Mouse (Mus musculus): Measurements from ENCODE around the gene Ccdc102a.
A peak's percentile ranks its signal among the peaks of the same experiment; 100 is the strongest.
"Not testable (repeated sequence)": the region's sequence is repeated elsewhere in the genome, so short reads cannot be mapped to it uniquely, and the experiment has no call there.

Ccdc102a gene

GRCm38 (mm10) chr8:94872576-94872975, 45.3 kb downstream of the Ccdc102a start:
- DNase-seq: no peak

GRCm38 (mm10) chr8:94872156-94872555, 45.7 kb downstream of the Ccdc102a start:
- DNase-seq: no peak

- DNase-seq: peak; percentile 65
Measured at GRCm38 (mm10) chr8:94871108-94871894, 46.6 kb downstream of the Ccdc102a start.

GRCm38 (mm10) chr8:94870474-94871107, 47.3 kb downstream of the Ccdc102a start:
- no peak for DNase-seq

GRCm38 (mm10) chr8:94870003-94870402, 47.9 kb downstream of the Ccdc102a start:
- no peak for DNase-seq

GRCm38 (mm10) chr8:94869146-94869545, 48.8 kb downstream of the Ccdc102a start:
- DNase-seq: no peak

GRCm38 (mm10) chr8:94866921-94867320, 51.0 kb downstream of the Ccdc102a start:
- DNase-seq: no peak

GRCm38 (mm10) chr8:94865292-94865691, 52.6 kb downstream of the Ccdc102a start:
- no peak for DNase-seq

- peak; percentile 60 for DNase-seq
Measured at GRCm38 (mm10) chr8:94863897-94864673, 53.8 kb downstream of the Ccdc102a start.

- DNase-seq: peak; percentile 65
Measured at GRCm38 (mm10) chr8:94862487-94863220, 55.2 kb downstream of the Ccdc102a start.

- DNase-seq: peak; percentile 82
Measured at GRCm38 (mm10) chr8:94861352-94861910, 56.5 kb downstream of the Ccdc102a start.

GRCm38 (mm10) chr8:94857346-94858173, 60.3 kb downstream of the Ccdc102a start, which contains the start of gene Polr2c:
Polr2c (plus strand) TSS chr8:94857450.
- DNase-seq: peak; percentile 92

- DNase-seq: no peak
Measured at GRCm38 (mm10) chr8:94857011-94857345, 60.9 kb downstream of the Ccdc102a start.

GRCm38 (mm10) chr8:94854761-94855160, 63.1 kb downstream of the Ccdc102a start:
- DNase-seq: not testable (repeated sequence)

Data from liver (tissue).